Mouse (Mus musculus) left cerebral cortex, postnatal 14 days (tissue): ENCODE measurements around the gene Timm29. TPM values are rescaled to one million over a fixed set of nuclear protein-coding genes. Genes with fewer than 3 reads are reported as not detected.

Experiments used
- DNase-seq, 2 experiments: peaks; one replicate each; pipeline ENCODE4 v3.0.0; 2021 to 2022; ENCODE audit warnings: low spot score in 2 of 2, mixed read lengths in 1 of 2
- intact Hi-C: fragments of 180-260 bp; cut with DNase I; formaldehyde crosslinking; loops from one replicate; pipeline ENCODE4 v1.15.1; 2025
- long read RNA-seq, 2 experiments: library from polyadenylated mRNA; stranded (forward); transcript quantifications; one replicate each; pipeline ENCODE4 v2.0.0; 2021
- total RNA-seq, 2 experiments: library from RNA; stranded (reverse); gene quantifications; 2 replicates each; pipeline ENCODE4 v1.2.3; 2021

Gene Timm29
- total RNA-seq: 10 to 100 TPM; 43.9 to 46.0 TPM
- long read RNA-seq, experiment 1, transcript Timm29-201 (2 exons, 3,170 nt): major isoform, 104 of 114 reads
- long read RNA-seq, experiment 1, partial matches to known transcripts: 0 of 114 reads
- long read RNA-seq, experiment 1, other reads (novel, unspliced or antisense): 10 of 114 reads
- long read RNA-seq, experiment 2, transcript Timm29-201 (2 exons, 3,170 nt): major isoform, 78 of 86 reads
- long read RNA-seq, experiment 2, partial matches to known transcripts: 8 of 86 reads
- long read RNA-seq, experiment 2, other reads (novel, unspliced or antisense): 0 of 86 reads

DNA sequence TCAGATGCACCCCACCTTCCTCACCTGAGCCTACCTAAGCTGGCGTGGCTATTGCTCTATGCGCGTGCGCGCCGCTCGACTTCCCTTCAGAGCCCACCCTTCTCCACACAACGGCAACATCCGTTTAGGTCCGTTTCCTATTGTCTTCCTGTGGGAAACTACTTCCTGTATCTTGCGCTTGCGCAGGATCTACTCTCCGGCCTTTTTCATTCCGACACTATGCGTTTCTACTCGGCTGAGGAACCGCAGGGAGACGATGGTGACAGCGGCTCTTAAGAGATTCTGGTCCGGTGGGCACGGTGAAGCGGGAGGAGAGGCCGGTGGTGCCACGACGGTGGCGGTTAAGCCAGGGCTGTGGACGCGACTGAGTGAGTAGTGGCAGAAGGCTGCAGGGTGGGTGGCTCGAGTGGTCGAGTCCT, at the start of gene Timm29, which contains the start of gene Yipf2:
Gene Timm29 (plus strand): TSS at position 20 of the 419 bp plus-strand sequence.
Gene Yipf2 (minus strand): TSS at position 126 of the 419 bp plus-strand sequence.
- intact Hi-C loops: loop anchor here (2.0 kb wide), 1 partner anchor 46 kb away; the partner anchor contains the start of gene Carm1
- peak; percentile 95 to 98 for DNase-seq

DNA sequence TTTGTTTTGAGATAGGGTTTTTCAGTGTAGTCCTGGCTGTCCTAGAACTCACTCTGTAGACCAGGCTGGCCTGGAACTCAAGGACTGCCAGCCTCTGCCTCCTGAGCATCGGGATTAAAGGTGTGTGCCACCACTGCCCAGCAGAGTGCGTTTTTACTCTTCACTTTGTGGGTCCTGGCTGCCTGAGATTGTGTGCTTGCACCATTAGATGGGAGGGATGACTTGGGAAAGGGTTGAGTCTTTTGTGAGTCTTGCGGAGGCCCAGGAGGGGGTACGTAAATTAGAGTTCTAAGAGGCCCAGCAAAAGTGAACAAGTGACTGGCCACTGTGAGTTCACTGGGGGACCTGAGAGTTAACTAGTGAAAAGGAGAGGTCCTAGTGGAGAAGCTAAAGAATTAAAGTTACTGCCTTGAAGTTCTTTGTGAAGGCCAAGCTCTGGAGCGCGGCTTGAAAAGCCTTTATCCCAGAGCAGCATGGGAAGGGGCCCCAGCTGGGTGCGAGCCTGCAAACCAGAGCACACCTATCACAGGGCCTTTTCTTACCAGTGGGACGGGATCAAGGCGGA, 47.1 kb upstream of the Timm29 start:
- intact Hi-C loops: no loop called here
- DNase-seq: no peak

DNA sequence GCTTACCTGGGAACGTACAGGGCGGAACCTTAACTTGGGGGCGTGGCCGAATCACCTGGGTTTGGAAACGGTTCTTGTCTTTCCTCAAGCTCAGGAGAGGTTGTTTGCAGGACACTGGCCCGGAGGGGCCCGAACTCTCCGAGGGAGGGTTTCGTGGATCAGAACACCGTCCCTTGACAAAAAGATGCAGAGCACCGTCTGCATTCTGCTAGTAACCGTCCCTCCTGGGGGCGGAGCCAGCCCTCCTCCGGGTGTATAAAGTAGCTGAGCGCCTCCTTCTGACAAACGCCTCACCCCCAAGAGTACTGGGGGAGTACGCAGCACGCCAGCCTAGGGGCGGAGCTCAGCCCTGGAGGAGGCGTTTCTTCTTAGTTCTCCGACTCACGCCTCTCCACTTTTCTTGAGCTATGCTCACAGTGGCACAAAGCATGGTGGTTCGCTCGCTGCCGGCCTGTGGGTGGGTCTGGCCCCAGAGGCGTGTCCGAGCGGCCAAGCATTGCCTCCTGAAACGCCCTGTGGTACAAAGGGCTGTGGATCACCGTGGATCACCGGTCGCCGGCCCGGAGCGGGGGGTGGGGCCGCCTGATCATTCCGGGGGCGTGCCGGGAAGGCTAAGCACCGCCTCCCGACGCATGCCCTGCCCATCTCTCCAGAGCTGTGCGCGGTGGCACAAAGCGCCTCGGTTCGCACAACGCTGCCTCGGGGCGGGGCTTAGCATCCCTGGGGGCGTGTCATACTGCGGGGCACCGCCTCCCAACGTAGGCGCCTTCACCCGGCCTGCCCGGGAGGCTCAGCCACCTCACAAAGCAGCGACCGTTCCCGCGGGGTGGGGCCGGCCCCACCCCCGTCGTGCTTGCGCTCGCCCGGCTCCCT, 46.4 kb upstream of the Timm29 start:
- peak; percentile 99 for DNase-seq
- intact Hi-C loops: loop anchor here (2.0 kb wide), 1 partner anchor 47 kb away; the partner anchor contains the start of genes Timm29 and Yipf2

DNA sequence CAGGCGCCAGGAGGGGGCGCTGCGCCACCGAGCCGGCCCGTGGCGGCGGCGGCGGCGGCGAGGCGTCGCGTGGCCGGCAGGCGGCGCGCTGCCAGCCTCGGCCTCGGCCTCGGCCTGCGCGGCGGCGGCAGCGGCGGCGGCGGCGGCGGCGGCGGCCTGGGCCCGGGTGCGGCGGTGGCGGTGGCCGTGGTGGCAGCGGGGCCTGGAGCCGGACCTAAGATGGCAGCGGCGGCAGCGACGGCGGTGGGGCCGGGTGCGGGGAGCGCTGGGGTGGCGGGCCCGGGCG, 45.8 kb upstream of the Timm29 start, which contains the start of gene Carm1:
Gene Carm1 (plus strand): TSS at position 106 of the 286 bp plus-strand sequence.
- no peak for DNase-seq
- intact Hi-C loops: loop anchor here (2.0 kb wide), 1 partner anchor 46 kb away; the partner anchor contains the start of genes Timm29 and Yipf2

DNA sequence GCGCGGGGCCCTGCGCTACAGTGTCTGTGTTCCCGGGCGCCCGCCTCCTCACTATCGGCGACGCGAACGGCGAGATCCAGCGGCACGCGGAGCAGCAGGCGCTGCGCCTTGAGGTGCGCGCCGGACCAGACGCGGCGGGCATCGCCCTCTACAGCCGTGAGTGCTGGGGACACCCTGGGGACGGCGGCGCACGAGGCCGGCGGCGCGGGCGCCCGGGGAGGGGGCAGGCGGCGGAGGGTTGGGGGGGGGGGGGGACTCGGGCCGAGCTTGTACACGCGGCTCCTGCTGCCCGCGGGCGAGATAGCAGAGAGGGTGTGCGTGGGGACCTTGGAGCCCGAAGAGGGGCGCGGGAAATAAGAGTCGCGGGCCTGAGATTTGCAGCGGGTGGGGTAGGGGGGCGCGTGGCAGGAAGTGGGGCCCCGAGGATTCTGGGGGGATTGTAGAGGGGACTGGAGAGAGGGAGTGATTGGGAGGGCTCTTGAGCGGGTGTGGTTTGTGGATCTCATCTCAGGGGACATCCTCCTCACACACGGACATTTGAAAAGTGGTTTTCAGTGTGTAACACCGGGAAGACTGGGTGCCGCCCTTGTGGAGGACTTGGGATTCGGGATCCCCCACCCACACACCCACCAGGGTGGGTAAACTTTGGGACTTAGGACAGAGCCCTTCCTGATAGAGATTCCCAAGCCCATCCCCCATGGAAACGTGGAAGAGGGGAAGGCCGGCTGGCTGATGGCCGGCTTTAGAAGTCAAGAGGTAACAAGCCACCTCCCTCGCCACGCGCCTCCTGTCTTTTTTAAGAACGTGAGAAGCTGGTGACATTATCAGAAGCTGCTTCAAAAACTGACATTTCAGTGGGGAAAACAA, 45.2 kb upstream of the Timm29 start:
- intact Hi-C loops: loop anchor here (2.0 kb wide), 1 partner anchor 45 kb away; the partner anchor contains the start of genes Timm29 and Yipf2
- DNase-seq: peak; percentile 45 to 62

DNA sequence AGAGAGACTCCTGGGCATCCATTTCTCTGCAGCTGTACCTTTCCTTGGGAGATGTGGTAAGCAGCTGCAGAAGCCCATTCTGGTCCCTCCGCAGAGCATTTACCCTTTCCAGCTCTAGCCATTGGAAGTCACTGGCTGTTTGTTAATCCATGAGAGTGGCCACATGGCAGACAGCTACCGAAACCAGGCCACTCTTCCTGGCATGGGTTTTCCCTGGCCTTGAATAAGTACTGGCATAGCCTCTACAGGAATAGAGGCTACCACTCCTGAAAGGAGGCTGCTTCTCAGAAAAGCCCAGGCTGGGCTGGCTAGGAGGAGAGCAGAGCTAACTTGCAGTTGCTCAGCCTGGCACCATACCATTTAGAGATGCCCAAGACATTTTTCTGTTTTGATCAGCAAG, 41.5 kb upstream of the Timm29 start:
- intact Hi-C loops: no loop called here
- no peak for DNase-seq

DNA sequence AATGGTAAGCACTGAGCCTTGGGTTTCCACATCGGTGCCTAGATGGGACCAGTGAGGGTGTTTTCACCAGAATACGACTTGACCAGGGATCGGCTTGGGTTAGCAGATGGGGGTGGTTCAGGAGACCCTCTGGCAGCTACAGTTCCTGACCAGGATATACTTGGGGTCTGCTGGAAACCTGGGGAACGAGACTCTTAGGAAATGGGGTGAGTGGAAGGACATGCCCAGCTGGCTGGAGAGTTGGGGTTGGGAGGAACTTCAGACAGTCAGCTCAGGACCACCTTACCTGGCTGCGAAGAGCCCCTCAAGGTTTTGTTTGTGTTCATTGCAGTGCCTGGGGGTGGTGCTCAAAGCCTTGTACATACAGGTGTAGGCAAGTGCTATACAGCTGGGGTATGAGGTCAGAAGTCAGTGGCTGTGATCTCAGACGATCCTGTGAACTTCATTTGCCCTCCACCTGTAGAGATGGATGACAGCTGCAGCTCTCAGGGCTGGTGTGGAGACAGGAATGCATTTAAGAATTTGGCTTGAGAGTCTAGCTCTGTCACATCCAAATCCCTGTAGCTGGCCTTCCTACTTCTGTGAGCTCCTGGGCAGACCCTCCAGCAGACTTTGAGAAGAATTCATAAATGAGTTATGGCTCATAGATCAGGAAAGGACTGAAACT, 38.8 kb upstream of the Timm29 start:
- DNase-seq: no peak
- intact Hi-C loops: no loop called here

DNA sequence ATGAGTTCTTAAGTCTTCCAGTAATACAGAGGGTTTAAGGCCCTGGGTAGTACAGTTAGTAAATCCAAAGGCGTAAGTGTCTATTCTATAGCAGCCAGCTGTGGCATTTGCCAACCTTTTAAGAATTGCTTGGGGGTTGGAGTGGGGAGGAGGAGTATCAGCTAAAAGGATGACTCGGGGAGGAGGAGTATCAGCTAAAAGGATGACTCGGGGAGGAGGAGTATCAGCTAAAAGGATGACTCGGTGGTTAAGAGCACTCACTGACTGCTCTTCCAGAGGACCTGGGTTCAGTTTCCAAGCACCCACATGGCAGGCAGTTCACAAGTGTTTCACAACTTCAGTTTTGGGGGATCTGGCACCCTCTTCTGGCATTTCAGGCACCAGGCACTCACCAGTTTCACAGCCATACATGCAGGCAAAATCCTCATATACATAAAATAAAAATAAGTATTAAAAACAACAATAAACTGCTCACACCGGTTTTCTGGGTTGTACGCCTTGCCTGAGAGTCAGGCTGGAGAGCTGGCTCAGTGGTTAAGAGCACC, 37.3 kb upstream of the Timm29 start:
- no peak for DNase-seq
- intact Hi-C loops: no loop called here

DNA sequence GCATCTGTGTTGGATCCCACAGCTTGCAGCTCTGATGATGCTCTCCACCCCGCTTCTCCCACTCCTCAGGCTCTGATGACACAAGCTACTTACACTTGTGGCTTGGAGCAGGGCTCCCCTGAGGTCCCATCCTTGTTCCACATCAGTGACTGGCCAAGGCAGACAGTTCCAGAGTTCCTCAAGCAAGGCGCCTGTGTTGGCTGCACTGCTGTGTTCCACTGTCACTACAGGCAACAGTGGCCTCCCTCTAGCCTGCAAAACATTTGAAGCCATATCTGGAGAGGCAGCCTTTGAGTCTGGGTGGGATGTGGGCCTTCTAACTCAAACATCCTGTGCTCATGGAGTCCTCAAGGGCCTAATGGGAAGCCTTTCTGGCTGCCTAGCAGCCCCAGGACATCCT, 35.5 kb upstream of the Timm29 start:
- no peak for DNase-seq
- intact Hi-C loops: no loop called here

DNA sequence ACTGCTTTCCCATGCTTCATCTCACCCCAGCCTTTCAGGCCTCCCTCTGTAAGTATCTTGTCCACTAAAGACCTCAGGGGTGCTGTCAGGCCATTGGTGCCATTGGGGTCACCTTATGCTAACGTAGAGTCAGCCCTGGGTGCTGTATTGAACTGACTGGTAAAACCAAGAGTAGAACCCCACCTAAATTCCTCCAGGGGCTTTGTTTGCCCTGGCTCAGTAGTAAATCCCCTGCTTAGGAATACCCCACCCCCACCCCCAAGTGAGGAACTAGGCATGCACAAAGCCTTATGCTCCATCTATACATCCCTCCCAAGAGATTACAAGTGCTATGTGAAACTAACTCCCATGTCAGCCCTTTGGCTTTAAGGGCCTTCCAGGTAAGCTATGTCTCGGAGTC, 35.0 kb upstream of the Timm29 start:
- no peak for DNase-seq
- intact Hi-C loops: no loop called here

DNA sequence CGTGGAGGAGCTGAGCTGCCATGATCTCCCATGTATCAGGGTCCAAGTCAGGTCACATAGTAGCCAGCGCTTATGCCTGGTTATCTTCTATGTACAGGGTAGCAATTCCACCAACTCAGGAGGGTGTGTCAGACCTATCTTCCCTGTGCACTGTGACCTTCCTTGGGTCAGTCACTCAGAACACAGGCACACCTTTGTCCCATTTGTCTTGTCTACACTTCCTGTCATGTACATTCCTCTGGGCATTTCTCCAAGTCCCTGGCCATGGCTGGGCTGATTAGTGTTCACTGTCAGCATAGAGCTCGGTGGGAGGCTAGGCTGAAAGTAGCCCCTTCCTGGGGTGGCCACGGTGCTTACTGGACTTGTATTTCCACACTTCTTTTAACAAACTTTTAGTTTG, 34.2 kb upstream of the Timm29 start:
- intact Hi-C loops: no loop called here
- DNase-seq: no peak

DNA sequence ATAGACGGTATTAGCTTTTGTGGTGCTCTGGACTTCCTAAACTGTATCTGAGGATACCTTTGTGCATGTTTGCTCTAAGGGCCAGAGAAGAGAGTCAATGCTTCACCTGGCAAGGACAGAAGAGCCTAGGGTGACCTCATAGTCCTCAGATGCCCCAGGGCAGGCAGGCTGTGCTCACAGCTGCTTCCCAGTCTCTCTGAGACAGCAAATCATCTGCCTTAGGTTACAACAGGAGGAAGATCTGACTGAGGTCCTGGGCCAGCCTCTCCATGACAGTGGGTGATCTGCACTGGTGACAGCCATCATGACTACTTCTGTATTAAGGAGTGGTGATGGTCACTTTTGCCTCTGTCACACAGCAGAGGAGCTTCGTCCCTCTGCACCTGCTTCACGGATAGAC, 33.4 kb upstream of the Timm29 start:
- intact Hi-C loops: no loop called here

DNA sequence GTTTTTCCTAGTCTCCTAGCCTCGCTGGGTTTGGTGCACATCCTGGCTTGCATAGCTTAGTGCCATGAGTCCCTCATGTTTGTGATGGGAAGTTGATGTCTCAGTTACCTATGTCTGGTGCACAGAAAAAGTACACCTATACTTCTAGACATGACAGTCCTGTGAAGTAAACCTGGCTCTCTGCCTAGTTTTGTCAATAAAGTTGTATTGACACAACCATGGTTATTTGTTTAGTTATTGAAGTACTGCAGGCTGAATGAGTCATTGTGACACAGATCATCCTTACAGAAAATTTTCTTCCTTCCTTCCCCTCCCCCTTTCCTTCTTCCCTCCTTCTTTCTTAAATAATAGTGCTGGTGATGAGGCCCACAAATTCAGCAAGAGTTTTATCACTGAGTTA, 28.1 kb upstream of the Timm29 start:
- intact Hi-C loops: no loop called here
- DNase-seq: no peak

More for the DNA sequence above, 33.4 kb upstream of the Timm29 start:
- no peak for DNase-seq

DNA sequence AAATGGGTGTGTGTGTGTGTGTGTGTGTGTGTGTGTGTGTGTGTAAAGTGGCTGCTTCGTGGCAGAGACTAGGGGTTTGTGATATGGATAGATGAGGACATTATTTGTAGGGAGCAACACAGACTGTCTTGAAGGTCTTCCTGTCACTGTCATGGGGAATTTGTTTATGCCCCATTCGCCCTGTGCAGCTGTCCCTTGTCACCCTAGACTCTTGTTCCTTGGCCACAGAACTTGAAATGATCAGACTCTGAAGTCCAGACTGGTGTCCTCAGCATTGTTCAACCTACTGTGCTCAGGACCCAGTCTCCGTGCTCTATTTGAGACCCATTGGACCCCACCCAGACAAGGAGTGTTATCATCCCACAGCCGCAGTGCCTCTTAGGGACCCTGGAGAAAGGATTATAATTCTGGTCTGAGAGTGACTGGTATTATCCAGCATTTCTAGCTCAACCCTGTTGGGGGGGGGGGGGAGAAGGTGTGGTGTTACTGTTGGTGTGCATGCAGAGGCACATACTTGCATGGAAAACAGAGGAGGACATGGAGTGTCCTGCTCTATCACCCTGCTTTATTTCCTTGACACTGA, 27.4 kb upstream of the Timm29 start:
- intact Hi-C loops: no loop called here
- DNase-seq: no peak

DNA sequence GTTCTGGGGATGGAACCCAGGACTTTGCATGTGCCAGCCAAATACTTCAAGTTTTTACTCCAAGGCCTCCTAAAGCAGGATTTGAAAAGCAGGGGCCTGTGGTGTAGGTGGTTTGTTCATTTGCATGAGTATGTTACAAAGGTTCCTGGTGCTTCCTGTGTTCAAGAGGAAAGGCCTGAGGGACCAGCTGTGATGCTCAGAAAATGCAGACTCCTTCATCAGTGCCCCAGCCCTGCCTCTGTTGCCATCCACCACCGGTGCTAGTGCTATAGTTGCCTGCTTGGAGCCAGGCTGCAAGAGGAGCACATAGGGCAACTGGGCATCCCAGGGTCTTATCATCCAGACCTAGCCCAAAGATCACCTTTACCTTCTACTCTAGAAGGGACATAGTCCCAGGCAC, 26.0 kb upstream of the Timm29 start:
- DNase-seq: no peak
- intact Hi-C loops: no loop called here

DNA sequence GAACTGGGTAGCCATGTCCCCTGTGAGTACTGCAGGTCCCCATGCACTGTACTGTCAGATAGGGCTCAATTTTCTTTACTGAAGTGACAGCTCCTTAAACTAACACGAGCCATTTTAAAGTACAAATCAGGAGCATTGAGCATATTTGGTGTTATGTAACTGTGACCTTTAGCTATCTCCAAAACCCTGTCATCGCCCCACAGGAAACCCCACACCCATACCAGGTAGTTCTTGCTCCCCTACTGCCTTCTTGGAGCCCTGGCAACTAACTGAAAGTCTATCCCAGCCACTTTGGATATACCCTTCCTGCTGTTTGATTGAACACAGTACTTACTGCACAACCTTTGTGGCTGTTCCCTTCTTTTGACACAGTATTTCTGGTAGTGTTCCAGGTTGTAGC, 25.5 kb upstream of the Timm29 start:
- DNase-seq: no peak
- intact Hi-C loops: no loop called here

DNA sequence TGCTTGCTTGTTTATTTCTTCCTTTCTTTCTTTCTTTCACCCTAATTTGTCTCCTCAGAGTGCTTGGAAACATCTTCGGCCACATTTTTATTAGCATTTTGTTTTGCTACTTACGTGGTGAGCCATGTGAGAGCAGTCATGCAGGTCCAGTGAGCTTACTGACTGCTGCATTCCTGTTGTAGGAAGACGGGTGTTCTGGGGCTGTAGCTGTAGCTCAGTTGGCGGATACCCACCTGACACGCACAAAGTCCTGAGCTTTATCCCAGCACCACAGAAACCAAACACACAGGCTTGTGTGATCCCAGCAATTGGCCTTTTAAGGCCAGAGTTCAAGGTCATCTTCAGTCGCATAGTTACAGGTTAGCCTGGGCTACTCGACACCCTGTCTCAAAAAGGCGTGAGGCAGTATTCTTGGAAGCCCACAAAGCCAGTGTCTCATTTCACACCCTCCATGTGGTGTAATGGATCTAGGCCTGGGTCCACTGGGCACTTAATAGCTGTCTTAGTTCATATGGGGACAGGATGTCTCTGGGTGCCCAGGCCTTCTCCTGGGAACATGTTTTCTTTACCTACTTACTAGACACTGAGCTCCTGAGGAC, 23.8 kb upstream of the Timm29 start:
- intact Hi-C loops: no loop called here
- DNase-seq: no peak
